Mouse (Mus musculus) spleen, adult 2 months (tissue): ENCODE data around the gene Tox3.

Experiments
- CTCF ChIP-seq: fragments of 200-500 bp; IDR thresholded peaks from 2 replicates; pipeline ENCODE4 v1.5.1; 2011; ENCODE audit warnings: mild to moderate bottlenecking, inconsistent platforms; ENCODE audit not compliant: insufficient read depth, insufficient read length, insufficient replicate concordance; ENCODE audit errors: extremely low read depth
- POLR2A ChIP-seq: fragments of 200-500 bp; IDR thresholded peaks from 2 replicates; pipeline ENCODE4 v1.6.1; 2011; ENCODE audit warnings: low read depth, low read length, inconsistent platforms

- TF ChIP-seq CTCF (no peak), POLR2A (no peak)
These were observed at the start of gene Tox3 for GRCm38 (mm10) chr8:90348178-90348925.
